Mouse (Mus musculus) olfactory bulb, adult 2 months (tissue): Measurements from ENCODE around the gene Bpifb2.

Experiments used
- CTCF ChIP-seq: fragments of 200-500 bp; IDR thresholded peaks from 2 replicates; pipeline ENCODE4 v1.5.1; 2012; ENCODE audit warnings: low read depth, mild to moderate bottlenecking, low read length, moderate library complexity; ENCODE audit not compliant: insufficient read depth
- POLR2A ChIP-seq: fragments of 200-500 bp; IDR thresholded peaks from 2 replicates; pipeline ENCODE4 v1.6.1; 2012; ENCODE audit warnings: mild to moderate bottlenecking, low read depth, low read length, moderate library complexity; ENCODE audit not compliant: insufficient read depth

DNA sequence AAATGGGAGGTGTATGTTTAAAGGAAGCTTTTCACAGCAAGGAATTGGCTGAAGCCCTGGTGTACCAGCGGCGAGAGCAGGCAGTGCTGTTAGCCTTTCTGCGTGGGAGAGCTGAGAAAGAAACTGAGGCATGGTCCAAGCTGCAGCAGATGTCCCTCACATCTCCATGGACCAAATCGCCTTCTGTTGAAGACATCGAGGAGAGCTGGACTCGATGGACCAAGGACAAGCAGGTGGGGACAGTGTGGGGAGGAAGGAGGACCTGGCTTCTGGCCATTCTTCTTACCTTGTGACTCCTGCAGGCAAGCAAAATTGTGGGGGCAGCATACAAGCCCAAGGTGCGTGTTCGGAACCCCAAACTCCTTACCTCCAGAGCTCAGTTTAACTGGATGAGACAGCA is 32.0 kb upstream of the Bpifb2 start:
- TF ChIP-seq CTCF (no peak), POLR2A (no peak)
